18 mouse cellular contexts compared by ENCODE assay signal in genomic region chr14:23624455-23624854, GRCm38 (mm10).
A peak's percentile ranks its signal among the peaks of the same experiment; 100 is the strongest.
DNase-seq lines count a peak whose midpoint lies in the region; TF ChIP-seq lines count a peak whose summit lies in the region.
"Had no signal": no experiment of that assay in that cellular context is flagged by ENCODE, and none has a peak within 500 bp of the region (broad histone marks: within the 10 kb centered on the region; RNA-seq: fewer than 3 reads in every experiment).

No protein-coding gene starts in this region.

- H3K27ac ChIP-seq in left cerebral cortex, adult 2 months, result peak overlapping the region; percentile 19; the same call in 1 of the 2 replicates
- H3K27ac ChIP-seq: embryonic facial prominence, embryonic 10.5 days; embryonic facial prominence, embryonic 12.5 days; forebrain, embryonic 10.5 days; forebrain, embryonic 12.5 days had no signal

- intact Hi-C loops in left cerebral cortex, adult 2 months (cut with DNase I), result no loop called here
- intact Hi-C loops in left cerebral cortex, postnatal 10 days (cut with DNase I), result no loop called here

- H3K4me3 ChIP-seq in left cerebral cortex, adult 2 months, result no peak overlapping the region
- H3K4me3 ChIP-seq: embryonic facial prominence, embryonic 10.5 days; embryonic facial prominence, embryonic 12.5 days; forebrain, embryonic 10.5 days; forebrain, embryonic 12.5 days had no signal

- TF ChIP-seq CTCF in left cerebral cortex, adult 2 months (IDR thresholded peaks at IDR 0.05), result no peak

- DNase-seq in left cerebral cortex, adult 2 months (ENCODE audit: extremely low spot score in 1 of 2, low spot score in 2 of 2), result no peak
- no peak for DNase-seq in left cerebral cortex, postnatal 10 days (ENCODE audit: extremely low spot score in 1 of 2, low spot score in 2 of 2)
- DNase-seq in NIH3T3 (ENCODE audit: low read depth), result peak; percentile 67
- peak; percentile 52 for DNase-seq in fibroblast of lung, adult 2 months (ENCODE audit: low read depth)
- no peak for DNase-seq in spleen, postnatal 4 days (ENCODE audit: low spot score in 2 of 2)
- DNase-seq in B cell, adult 2 months, result no peak
- DNase-seq: adrenal gland, adult 8-10 months; adrenal gland, postnatal 14 days; adrenal gland, postnatal 36 days; cerebellum, adult 11-12 months; cerebellum, adult 2 months; cerebellum, adult 9-10 months; cerebellum, postnatal 10 days; cerebellum, postnatal 25 days had no signal

Comparison
In these comparisons a context has a peak if more than half of its experiments do, and no peak if none do; other contexts are left out.
1. DNase-seq: peak in NIH3T3 (single experiment) and fibroblast of lung, adult 2 months (single experiment); none in left cerebral cortex, adult 2 months (0 of 2), left cerebral cortex, postnatal 10 days (0 of 2), spleen, postnatal 4 days (0 of 2) and B cell, adult 2 months (0 of 2).